Mouse (Mus musculus): ENCODE results near the gene Cnih4.

Cnih4 gene

DNA sequence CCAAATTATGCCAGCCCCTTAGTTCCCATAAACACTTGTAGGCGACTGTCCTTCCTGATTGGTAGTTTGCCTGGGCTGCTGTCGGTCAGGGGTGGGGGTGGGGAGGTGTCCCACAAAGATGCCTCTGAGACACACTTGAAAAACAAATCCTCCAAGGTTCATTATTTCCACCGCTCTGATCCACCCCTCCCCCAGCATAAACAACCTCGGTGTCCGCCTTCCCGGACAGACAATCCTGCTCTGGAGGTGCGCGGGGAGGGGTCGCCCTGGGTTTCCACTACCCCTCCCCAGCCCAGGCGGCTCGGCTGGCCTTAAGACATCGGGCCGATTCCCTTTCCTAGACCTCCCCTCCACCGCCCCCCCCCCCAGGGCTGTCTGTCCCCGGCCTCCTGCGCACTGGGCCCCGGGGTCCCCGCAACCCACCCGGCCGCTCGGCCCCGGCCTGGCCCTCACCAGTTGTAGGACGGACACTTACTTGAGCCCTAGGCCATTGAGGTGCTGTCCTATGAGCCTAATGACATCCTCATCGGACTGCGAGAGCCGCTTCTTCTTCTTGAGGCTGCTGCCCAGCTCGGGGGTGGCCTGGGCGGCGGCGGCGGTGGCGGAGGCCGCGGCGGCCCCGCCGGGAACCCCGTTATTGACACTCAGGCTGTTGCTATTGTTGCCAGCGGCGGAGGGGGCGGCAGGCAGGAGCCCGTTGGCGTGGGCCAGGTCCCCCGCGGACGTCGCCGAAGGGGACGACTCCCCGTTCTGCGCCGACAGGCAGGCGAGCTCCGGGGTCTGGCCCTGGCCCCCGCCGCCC, 66.3 kb downstream of the Cnih4 start:
- under 1% methylated on average over 54 of the region's 56 CpGs for WGBS

DNA sequence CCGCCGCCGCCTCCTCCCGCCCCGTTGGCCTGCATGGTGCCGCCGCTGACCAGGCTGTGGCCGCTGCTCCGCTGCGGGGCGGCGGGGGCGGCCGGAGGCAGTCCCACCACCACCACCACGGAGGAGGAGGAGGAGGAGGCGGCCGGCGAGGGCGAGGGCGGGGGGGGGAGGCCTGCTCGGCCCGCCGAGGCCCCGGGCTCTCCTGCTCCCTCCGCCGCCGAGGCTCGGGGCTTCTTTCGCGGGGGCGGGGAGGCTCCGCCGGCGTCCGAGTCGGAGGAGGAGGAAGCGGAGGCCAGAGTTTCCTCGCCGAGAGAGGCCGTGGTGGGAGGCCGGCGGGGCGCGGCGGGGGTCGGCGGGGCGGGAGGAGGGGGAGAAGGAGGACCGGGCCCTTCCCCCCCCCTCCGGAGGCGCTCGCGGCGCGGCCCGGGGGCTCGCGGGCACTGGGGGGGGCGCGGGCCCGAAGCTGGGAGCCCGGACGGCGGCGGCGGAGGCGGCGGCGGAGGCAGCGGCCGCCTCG, 67.0 kb downstream of the Cnih4 start:
- WGBS, result under 1% methylated on average over 38 of the region's 72 CpGs

DNA sequence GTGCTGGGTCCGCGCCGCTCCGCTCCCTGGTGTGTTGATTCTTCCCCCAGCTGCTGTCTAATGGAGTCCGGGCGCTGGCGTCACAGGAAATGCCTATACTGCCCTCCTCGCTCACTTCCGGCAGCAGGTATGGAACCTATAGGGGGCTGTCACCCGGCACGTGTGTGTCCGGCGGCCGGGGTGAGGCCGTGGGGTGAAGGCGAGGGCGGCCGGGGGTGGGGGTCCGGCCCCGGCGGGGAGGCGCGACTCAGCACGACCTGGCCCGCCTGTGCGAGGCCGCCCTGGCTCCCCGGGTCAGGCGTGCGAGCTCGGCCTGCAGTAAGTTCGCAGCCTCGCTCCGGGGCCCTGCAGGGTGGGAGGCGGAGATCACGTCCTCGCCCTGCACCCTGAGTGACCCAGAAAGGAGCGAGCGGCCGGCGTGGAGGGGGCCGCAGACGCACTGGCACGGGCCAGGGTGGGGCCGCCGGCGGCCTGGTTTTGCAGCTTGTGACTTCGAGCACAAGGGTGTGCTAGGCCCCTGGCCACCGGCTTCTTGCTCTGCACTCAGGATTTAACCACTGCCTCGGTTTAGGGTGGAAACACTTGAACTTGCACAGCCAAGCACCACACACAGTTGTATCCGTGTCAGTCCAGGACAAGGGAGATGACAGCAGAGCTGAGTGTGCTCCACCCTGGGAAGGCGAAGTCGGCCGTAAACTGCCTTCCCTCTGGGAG, 67.6 kb downstream of the Cnih4 start, which contains the start of gene Wdr26:
Gene Wdr26, minus strand, starts transcription at position 82 of the 714 bp plus-strand sequence.
- WGBS, result under 1% methylated on average over 53 of the region's 54 CpGs

DNA sequence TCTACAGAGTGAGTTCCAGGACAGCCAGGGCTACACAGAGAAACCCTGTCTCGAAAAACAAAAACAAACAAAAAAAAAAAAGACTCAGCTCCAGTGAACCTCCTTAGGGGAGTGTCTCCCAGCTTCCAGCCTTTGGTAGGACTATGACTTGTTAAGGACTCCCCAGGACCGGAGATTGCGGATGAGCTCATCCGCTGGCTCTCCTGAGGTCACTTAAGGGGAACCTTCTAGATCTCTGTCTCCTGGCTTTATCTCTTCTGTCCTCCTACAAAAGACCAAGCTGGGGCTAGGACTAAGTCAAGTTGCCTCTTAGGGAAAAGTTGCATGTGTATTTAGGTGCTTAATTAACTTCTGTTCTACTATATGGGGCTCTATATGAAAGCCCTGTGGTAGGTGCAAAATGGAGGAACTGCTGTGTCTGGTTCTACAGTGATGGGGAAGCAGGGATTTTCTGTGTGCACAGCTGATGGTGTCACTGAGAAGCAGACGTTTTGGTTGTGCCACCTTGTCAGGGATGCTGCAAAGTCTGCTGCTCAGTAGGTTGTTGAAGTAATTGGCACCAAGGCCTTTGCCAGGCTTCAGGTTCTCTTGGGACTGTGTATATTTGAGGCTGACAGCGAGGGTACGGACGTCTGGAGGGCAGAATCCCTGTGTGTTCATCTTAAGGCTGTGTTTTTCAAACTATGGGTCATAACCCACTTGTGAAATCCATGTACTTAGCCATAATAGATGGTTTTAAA, 70.0 kb downstream of the Cnih4 start:
- WGBS, result 87% methylated on average over 8 of the region's 8 CpGs

DNA sequence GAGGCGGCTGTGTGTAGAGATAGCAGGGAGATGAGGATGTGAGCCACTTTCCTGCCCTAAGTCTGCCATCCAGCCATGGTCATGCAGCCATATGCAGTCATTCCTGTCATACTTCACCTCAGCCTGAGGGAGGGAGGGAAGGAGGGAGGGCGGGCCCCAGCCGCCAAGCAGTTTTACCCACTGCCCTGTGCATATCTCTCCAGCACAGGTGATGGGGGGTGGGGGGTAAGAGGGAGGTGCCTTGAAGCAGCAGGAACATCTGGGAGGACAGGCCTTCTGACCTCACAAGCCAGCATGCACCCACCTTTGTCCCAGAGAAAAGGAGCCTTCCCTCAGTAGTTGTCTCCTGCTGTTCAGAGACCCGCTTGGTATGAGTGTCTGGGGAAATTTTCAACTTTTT, 71.8 kb downstream of the Cnih4 start:
- WGBS, result 97% methylated on average over 4 of the region's 4 CpGs
